Mouse (Mus musculus) urinary bladder, adult 18-20 months (tissue): Measurements from ENCODE around the gene Eid1.
A peak's percentile ranks its signal among the peaks of the same experiment; 100 is the strongest.

Experiments
- DNase-seq, 2 experiments: peaks; one replicate each; pipeline ENCODE4 v3.0.0; 2022; ENCODE audit warnings: low spot score in 2 of 2, mixed read lengths in 2 of 2

Gene Eid1

DNA sequence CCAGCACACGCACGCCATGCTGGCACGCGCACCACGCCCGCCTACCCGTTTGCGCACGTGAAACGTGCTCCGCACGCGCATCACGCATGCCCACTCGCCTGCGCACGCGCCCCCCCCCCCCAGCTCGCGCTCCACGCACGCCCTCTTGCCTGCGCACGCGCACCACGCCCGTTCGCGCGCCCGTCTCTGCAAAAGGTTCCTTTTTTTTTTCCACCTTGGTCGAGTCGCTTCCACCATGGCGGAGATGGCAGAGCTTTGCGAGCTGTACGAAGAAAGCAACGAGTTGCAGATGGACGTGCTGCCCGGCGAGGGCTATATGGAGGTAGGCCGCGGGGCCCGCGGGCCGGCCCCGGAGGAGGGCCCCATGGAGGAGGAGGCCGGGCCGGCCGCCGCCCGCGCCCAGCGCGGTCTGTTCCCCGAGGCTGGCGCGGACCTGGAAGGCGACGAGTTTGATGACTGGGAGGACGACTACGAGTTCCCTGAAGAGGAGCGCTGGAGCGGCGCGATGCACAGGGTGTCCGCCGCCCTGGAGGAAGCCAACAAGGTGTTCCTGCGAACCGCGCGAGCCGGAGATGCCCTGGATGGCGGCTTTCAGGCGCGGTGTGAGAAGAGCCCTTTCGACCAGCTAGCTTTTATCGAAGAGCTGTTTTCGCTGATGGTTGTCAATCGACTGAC, at the start of gene Eid1:
TSS of gene Eid1 (plus strand) at position 139 of the 675 bp plus-strand sequence.
- peak; percentile 71 to 74 for DNase-seq

DNA sequence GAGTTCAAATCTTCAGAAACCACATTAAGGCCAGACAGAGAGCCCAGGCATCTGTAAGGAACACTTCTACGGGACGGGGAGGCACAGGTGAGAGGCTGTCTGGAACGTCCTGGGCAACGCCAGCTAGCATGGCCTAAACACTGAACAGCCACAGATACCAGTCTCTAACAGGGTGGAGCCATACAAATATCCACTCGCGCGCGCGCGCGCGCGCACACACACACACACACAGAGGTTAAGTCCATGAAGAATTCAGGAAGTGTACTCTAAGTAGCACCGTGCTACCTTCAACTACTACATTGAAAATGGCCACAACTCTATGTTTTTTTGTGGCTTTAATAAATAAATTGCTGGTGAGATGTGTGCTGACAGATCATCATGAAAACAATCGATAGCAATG, 49.7 kb upstream of the Eid1 start:
- DNase-seq: no peak

DNA sequence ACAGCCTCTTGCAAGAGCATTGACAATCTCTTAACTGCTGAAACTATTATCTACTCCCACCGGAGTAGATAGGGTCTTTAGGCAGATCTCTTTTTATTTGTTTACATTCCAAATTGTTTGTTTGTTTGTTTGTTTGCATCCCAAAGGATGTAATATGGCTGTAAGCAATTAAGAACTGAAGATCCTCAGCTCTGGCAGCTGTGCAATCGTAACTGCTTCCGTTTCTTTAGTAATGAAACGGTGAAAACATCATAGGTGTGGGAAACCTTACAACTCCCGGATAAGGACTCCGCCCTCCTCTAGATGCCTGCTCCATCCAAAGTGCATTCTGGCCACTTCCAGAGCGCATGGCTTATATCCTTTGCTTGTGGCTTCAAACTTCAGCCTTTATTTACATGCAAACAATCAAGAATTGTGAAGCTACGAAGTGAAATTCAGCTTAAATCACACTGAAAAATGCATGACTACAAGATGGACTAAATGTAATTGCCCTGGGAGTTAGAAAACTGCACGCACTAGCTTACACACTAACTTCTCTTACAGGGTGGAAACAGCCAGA, 48.7 kb upstream of the Eid1 start:
- DNase-seq: no peak

DNA sequence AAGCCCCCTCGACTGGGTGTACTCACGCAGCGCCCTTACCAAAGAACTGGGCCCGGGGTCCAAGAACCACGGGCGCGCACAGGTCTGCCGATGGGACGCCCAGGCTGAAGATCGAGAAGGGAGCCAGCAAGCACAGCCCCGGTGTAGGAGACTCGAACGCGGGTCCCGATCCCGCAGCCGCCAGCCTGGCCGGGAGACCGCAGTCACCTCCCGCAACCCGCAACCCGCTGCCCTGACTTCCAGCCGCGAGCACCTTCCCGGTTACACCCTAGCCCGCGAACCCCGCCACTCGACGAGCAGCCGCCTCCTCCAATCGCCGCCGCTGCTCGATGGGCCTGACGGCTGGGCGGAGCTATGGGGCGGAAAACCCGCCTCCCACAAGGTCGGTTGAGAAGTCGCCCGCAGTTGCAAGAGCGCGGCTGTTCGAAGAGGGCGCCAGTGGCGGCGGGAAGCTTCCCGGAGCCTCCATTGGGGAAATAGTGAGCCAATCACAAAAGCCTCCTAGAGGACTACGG, 48.0 kb upstream of the Eid1 start, which contains the start of gene Cep152:
TSS of gene Cep152 (minus strand) at position 277 of the 515 bp plus-strand sequence.
- DNase-seq: peak; percentile 95 to 97

DNA sequence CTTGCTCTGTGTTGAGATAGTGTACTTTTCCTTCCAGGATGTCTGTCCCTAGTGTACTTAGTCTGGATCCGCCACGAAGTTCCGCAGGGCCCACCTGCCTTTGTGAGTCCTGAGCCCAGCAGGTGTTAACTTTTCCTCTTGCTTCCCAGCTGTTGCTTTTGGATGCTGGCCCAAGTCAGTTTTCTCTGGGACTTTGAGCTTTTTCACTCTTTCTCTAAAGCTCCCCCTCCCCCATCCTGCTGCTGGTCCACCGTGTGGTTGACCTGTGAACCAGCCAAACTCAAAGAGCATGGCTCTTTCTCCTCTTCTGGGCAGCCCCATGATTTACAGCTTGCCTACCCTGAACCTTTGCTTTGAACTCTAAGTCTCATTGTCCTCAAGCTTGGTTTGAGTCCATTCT, 46.4 kb upstream of the Eid1 start:
- DNase-seq: no peak

DNA sequence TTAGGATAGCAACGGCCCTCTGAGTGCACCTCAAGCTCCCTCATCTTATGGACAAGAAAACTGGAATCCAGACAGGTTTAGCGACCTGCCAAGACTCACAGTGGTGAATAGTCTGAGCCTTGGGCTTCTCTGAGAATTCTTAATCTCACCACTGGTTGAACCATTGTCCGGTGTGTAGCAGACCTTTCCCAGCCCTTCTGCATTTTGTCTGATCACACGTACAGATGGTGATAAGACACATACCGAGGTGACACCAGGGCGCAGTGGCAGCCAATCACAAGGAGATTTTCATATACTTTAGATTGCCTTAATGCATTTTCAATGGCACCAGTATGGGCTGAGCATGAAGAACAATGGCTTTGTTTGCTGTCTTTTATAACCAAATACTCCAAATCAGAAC, 44.4 kb upstream of the Eid1 start:
- DNase-seq: no peak

DNA sequence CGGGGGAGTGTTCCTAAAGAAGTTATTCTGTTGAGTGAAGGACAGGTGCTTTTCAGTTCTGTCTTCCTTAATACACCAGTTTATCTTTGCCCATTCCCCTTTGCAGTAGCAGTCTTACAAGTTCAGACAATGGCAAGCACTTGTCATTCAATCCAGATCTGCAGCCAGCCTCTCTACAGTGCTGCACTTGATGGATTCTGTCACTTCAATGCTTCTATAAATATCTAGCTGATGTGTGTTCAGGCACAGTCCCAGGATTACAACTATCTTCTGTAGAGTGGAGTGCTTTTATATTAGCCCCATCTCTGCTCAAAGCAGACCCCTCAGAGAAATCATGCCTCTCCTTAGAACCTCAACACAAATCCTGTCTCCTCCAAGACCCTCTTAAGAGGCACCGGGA, 42.9 kb upstream of the Eid1 start:
- no peak for DNase-seq

DNA sequence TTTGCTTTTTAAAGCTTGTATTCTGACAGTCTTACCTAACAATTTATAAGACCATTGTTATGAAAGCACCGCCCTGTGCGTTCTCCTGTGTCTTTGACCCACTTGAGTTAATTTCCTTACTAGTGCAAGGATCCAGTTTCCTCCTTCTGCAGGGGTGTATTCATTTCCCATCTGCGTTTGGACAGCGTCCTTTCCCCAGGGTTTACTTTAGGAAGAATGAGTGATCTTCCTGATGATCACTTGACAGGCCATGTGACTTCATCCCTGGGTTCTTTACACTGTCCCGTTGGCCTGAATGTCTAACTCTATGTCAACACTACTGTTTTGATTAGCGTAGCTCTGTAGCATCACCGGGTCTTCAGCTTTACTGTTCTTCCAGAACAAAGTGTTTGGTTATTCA, 35.6 kb upstream of the Eid1 start:
- no peak for DNase-seq

DNA sequence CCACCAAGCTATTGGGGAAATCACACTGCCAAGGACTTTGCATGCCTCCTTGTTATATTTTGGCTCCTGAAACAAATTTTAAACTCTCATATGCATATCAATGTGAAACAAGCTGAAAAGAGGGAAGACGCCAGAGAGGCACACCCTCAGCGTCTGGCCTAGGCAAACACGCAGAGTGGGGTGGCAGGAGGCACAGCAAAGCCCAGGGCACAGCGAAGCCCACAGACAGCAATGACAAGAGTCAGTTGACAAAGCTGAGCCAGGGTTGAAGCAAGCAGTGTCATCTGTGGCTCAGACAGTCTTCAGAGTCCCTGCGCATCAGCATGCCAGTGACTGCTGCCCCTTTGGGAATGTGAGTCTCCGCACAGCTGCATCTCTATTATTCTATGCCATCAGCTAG, 28.0 kb upstream of the Eid1 start:
- DNase-seq: no peak

DNA sequence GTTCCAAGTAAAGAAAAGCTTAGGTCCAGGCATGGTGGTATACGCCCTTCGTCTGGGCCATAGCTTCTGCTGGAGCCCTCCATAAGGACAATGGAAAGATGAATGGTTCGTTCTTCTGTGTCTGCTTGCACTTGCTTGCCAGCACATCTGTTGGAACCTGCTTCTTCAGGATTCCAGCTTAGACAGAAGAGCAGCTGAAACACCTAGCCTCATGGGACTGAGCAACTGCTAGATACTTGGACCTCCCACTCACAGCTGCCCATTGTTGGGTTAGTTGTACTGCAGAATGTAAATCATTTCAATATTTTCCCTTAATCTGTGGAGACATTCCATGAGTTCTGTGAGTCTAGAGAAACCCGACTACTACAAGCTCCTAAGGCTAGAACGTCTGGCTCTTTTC, 22.9 kb upstream of the Eid1 start:
- DNase-seq: no peak

DNA sequence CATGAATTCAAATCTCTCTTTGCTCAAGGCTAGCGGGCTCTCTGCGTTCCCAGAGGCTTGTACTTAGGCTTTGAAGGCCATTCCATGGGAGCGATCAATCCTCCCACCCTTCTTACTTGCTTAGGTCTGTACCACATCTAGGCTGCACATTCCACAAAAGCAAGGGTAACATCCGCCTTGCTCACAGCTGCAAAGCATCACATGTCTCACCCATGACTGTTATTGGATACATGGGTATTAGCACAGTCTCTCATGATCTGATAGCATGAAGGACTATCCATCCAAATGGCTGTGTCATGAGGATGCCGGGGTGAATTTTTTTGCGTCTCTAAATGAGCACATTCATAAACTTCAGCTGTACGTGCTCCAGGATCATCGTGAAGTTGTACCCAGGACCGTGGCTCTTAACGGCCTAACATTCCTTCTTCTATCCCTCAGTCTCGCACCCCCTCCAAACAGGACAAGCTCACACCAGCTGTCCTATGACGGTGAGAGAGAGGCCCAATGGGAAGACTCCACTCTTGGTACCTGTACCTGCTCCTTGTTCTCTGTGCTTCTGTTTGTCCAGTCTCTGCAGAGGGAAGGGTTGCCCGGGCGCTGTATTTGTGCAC, 22.0 kb upstream of the Eid1 start:
- no peak for DNase-seq

DNA sequence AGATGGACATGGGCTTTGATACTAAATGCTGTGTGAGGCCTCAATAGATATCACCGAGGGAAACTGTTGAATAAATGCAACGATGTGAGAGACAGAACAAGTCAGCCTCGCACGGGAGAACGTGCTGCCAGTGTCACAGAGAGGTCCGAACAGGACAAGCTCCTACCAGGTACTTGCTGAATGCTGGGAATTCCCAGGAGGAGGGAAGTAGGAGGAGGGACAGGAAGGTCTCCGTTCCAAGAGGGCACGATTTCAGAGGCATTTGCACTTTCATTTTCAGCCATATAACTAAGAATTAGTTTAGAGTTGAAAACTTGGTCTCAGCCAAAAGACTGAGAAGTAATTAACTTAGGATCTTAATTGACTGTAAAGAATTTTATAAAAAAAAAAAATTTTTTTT, 21.3 kb upstream of the Eid1 start:
- DNase-seq: no peak

DNA sequence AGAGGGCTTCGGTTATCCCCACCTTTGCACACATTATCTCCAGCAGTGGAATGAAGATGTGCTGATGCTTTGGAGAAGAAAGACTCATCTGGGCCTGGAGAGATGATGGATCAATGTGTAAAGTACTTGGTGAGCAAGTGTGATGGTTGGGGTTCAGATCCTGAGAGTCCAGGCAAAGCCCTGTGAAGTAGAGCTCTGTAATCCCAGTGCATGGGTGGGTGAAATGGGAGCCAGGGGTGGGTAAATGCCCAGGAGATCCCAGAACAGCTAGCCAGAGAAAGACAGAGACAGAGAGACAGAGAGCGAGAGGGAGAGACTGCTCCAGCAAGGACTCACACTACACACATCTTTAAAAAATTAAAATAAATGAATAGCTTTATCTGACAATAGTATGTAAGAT, 19.6 kb upstream of the Eid1 start:
- no peak for DNase-seq

DNA sequence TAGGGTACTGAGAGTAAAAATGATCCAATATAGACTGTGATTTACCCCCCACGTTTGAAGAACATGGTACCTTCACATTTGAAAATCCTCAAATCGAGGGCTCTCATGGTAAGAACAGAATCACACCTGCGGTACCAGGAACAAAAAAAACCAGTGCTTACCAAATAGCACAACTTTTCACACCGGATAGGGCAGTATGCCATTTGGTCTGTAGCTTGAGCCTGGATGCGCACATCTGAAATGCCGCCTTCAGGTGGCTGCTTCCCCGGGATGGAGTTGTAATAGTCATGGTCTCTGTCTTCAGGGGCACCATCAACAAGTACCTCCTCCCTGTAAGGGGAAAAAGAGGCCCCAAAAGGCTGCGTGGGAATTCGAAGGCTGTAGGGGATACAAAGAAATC, 17.5 kb upstream of the Eid1 start:
- DNase-seq: no peak

DNA sequence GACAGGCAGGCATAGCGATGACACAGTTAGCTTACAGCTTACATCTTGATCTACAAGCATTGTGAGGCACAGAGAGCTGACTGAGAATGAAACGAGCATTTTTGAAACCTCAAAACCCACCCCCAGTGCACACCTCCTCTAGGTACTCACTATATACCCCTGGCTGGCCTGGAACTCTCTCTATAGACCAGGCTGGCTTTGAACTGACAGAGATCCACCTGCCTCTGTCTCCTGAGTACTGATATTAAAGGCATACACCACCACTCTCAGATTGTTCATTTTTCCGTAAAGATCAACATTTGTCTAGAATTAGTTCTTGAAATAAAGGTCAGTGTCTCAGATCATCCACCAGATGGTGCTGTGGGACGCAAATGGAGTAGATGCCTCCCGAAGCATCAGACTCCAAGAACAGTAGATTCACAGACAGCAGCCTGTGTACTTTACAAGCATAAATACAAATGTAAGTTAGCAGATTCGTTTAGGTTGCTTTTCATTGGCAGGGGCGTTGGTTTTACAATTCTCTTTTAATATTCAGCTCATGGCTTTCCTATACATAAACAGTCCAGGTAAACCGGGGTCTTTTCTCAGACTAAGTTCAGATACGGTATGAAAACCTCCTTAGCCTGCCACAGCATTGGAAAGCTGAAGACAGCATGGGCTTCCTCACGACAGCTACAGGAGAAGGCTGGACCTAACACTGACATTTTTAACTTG, 12.9 kb upstream of the Eid1 start:
- DNase-seq: peak in 1 of 2 experiments; percentile 36

DNA sequence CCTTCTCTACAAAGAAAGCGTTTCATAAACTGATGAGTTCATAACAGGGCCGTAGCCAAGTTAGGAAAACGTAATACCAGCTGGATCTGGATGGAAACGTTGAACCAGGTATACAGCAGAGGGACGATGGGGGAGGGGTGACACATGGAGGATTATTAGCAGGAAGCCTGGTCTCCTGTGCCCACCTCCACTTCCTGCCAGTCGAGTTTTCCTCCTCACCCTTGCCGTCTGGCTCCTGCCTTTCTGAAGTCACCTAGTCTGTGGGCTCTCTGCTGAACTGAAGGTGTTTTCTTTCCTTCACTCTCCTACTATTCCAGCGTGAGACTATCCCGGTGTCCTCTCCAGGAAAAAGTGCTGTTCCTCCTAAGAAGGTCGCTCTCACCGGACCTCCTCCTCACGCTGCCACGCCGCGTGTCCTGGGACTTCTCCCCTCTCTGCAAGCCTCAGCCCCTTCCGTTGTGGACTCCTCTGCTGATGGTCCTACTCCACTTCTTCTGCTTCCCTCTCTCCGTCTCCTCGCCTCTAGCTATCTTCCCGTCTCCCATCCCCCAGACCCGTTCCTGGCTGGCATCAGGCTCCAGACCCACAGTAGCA, 12.3 kb upstream of the Eid1 start:
- no peak for DNase-seq

DNA sequence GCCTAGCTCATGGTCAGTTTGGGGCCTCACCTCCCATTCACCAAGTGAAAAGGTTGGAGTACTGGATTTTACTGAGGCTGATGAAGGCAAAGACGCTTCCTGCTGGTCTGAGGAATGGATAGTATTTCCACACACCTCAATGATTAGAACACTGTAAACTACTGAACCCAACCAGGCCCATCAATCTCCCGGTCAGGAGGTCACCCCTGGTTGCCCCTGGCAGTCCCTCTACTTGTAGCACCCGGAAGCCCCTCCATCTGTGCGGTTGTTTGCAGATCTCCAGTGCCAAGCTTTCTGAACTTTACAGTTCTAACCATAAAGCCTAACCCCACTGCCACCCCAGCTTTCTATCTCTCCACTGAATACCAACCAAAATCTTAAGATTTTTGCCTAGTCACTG, 11.7 kb upstream of the Eid1 start:
- DNase-seq: no peak

DNA sequence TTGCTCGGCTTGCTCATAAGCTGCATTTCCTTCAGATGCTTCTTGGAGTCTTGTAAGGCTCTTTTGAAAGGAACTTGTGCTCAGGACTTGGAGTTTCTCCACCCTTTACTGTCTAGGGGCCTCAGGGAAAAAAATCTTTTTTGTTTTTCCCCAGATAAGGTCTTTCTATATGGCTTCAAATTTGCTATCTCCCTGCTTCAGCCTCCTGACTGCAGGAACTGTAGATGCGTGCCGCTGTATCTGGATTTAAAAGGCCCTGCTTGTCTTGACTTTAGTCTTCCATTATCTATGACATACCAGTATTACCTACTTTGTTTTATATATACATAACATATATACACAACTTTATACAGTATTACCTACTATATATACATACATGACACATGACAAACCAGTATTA, 10.4 kb upstream of the Eid1 start:
- no peak for DNase-seq

DNA sequence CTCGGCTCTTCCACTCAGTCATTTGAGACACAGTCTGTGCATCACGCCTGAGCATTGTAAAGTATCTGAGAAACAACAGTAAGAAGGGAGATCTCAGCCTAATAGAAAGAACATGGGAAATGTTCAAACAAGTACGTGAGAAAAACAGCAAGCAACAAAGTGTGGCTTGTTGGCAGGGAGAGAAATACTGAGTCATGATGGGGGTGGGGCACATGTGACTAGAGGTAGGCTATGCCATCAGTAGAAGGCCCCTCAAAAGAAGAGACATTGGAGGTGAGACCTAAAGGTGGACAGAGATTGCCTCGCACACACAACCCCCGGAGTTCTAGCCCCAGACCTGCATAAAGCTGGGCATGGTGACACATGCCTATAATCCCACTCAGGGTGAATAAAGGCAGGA, 7.7 kb upstream of the Eid1 start:
- no peak for DNase-seq

DNA sequence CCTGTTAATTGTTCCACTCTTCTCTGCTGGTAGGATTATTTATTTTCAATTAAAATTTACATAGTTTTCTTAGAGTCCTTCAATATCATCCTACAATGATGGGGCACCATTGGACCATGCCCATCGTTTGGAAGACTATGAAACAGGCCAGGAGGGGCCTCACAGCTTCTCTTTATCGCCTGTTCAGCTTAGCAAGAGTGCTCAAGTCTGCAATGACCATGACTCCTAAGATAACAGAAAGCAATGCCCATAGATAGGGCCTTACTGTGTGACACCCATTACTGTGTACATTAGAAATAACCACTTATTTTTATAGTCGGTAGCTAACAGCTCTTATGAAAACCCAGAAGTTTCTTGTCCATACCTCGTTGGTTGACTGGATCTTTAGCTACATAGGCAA, 7.0 kb upstream of the Eid1 start:
- DNase-seq: no peak

DNA sequence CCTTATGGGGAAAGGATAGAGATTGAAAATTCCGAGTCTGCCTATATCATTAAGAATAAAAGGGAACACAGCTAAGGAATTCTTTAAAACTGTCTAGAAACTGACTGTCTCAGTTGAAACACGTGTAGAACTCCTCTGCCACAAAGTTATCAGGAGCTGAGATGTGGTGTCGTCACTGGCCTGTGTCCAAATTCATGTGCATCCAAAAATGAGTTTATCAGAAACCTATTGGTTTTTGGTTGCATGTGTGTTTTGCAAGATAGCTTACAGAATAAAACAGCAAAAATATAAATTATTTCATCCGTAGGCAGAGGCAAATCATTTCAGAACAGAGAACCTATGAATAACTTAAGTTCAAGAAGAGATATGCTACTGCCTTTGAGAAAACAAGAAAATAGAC, 6.2 kb upstream of the Eid1 start:
- DNase-seq: no peak

DNA sequence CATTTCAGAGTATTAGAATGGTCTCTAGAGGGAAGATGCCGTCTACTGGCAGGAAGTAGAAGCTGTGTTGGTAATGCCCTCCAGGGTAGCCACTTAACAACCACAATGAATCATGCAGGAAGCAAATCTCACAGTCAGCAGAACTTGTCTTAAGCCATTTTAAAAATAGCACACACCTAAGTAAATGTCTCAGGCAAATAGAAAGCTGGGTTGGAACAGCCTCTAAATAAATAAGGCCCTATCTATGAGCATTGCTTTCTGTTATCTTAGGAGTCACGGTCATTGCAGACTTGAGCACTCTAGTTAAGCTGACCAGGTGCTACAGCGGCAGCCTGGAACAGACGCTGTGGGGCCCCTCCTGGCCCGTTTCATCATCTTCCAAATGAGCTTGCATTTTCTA, 5.7 kb upstream of the Eid1 start:
- no peak for DNase-seq
